Mouse (Mus musculus) c-Kit-positive CD71-positive TER-119-negative erythroid progenitor cells, embryonic 14.5 days (primary cell): ENCODE data around the gene 3830406C13Rik.
"Not testable (repeated sequence)": the region's sequence is repeated elsewhere in the genome, so short reads cannot be mapped to it uniquely, and the experiment has no call there.

Experiments used
- DNase-seq: peaks from one replicate; pipeline ENCODE4 v3.0.0-alpha.2; 2013; ENCODE audit warnings: low read depth

Gene 3830406C13Rik

GRCm38 (mm10) chr14:12284141-12284912, at the start of gene 3830406C13Rik:
3830406C13Rik (plus strand) TSS chr14:12284173.
- peak; percentile 63 for DNase-seq

- no peak for DNase-seq
Measured at GRCm38 (mm10) chr14:12243726-12244125, 40.2 kb upstream of the 3830406C13Rik start.

GRCm38 (mm10) chr14:12276031-12276430, 7.9 kb upstream of the 3830406C13Rik start:
- DNase-seq = no peak

GRCm38 (mm10) chr14:12283641-12284040, 332 bp upstream of the 3830406C13Rik start, which contains the start of gene Gm49355:
Gm49355 (plus strand) TSS chr14:12283976.
- DNase-seq = no peak

GRCm38 (mm10) chr14:12289747-12290146, 5.8 kb downstream of the 3830406C13Rik start:
- not testable (repeated sequence) for DNase-seq

- no peak for DNase-seq
Measured at GRCm38 (mm10) chr14:12296391-12296790, 12.4 kb downstream of the 3830406C13Rik start.

- no peak for DNase-seq
Measured at GRCm38 (mm10) chr14:12299171-12299570, 15.2 kb downstream of the 3830406C13Rik start.

GRCm38 (mm10) chr14:12299654-12300053, 15.7 kb downstream of the 3830406C13Rik start:
- DNase-seq = no peak

GRCm38 (mm10) chr14:12300275-12300674, 16.3 kb downstream of the 3830406C13Rik start:
- no peak for DNase-seq

GRCm38 (mm10) chr14:12300677-12301076, 16.7 kb downstream of the 3830406C13Rik start:
- no peak for DNase-seq

GRCm38 (mm10) chr14:12303106-12303505, 19.1 kb downstream of the 3830406C13Rik start:
- DNase-seq = no peak

- DNase-seq = no peak
Measured at GRCm38 (mm10) chr14:12333622-12334021, 49.6 kb downstream of the 3830406C13Rik start.

- DNase-seq = no peak
Measured at GRCm38 (mm10) chr14:12334925-12335324, 51.0 kb downstream of the 3830406C13Rik start.

GRCm38 (mm10) chr14:12337421-12337997, 53.5 kb downstream of the 3830406C13Rik start:
- no peak for DNase-seq

GRCm38 (mm10) chr14:12337998-12338809, 54.2 kb downstream of the 3830406C13Rik start:
- DNase-seq = no peak

- no peak for DNase-seq
Measured at GRCm38 (mm10) chr14:12338811-12339565, 55.0 kb downstream of the 3830406C13Rik start.

GRCm38 (mm10) chr14:12340238-12341074, 56.5 kb downstream of the 3830406C13Rik start:
- no peak for DNase-seq

- no peak for DNase-seq
Measured at GRCm38 (mm10) chr14:12341075-12341788, 57.3 kb downstream of the 3830406C13Rik start.

GRCm38 (mm10) chr14:12341789-12342457, 58.0 kb downstream of the 3830406C13Rik start:
- no peak for DNase-seq
